Mouse (Mus musculus): ENCODE measurements around the gene Kalrn.

Gene Kalrn

DNA sequence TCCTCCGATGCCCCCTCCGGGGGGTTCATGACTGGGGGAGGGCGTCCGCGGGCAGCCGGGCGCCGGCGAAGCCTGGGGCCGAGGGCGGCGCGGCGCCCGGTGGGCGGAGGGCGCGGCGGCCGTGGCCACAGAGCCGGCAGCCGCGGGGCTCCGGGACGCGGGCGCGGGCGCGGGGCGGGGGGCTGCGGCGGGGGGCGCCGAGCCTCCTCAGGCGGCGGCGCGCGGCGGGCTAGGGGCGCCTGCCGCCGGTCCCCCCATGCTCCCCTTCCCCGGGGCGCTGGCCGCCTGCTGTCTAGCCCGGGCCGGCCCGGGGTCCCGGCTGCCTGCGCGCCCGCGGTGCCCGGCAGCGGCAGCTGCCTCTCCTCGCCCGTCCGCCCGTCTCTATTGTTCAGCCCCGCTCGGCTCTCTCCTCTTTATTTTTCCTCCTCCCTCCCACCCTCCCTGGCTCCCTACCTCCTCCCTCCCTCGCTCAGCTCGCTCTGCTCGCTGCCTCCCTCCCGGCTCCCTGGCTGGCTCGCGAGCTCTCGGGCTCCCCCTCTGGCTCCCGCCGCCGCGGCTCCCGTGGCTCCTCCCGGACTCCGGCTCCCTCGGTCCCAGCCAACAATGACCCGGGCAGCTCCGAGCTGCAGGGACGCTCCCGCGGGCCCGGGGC is at the start of gene Kalrn:
Kalrn (minus strand) TSS at position 382 of the 652 bp plus-strand sequence.
- DNase-seq (ENCODE audit: low spot score in 2 of 2): peak in 1 of 2 experiments; percentile 52

DNA sequence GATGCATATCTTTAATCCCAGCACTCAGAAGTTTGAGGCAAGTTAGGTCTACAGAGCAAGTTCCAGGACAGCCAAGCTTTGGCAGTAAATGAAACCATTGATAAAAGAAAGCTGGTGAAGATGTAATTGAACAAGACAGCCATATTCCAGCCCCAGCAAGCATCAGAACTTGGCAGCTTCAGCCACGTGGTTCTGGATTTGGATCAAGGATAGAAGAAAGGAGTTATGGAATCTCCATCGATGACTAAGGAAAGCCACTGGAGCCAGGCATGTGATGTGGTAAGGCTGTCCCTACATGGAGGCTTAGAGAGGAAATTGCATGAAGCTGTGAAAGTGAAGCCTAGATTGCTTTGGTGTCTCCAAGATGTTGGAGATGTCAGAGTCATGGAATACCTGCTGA is 40.7 kb upstream of the Kalrn start:
- no peak for DNase-seq (ENCODE audit: low spot score in 2 of 2)

DNA sequence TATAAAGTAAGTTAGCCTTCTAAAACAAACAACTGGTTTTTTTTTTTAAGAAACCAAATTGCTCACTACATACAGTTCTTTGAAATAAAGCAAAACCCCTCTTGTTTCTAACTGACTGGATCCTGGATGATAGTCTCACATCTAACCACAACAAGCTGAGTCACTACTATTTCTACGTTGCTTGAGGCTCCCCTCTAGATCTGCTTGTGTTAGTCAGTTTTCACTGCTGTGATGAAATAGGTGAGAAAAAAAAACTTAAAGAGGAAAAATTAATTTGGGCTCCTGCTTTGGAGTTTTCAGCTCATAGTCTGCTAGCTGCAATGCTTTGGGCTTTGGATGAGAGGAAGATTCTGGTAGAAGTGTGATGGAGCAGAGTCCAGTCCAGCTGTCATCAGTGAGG is 36.8 kb upstream of the Kalrn start:
- DNase-seq (ENCODE audit: low spot score in 2 of 2): no peak

DNA sequence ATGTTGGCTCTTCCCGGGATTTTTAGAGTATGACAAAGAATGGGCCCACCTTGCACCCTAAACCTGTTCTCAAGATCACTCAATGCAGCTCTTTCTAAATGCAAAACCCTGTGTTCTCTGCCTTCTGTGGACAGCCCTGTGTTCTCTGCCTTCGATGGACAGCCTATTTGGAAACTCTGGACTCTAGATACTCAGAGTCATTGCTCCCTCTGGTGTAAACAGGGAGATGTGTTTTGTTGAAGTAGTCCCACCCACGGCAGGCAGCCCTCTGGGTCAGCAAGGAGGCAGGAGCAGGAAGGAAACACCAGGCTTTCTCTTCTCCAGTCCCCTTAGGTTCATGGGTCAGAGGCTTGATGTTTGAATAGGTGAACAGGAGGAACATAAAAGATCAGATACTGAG is 32.3 kb upstream of the Kalrn start:
- no peak for DNase-seq (ENCODE audit: low spot score in 2 of 2)

DNA sequence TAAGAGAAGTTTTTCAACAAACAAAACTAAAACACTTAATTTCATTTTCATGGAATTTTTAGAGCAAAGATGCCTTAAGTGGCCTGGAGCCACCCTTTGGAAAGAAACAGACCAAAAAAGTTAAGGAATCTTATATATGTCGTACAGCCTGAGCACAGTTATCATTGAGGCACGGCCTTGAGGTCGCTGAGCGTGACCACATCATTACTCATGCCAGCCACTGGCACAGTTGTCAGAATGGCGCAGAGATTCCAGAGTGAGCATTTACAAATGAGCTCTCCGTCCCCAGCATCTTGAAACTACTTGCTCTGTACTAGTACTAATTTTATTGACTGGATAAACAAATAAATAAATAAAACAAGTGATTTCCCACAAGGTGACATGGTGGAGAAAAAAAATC is 30.5 kb upstream of the Kalrn start:
- DNase-seq (ENCODE audit: low spot score in 2 of 2): no peak

DNA sequence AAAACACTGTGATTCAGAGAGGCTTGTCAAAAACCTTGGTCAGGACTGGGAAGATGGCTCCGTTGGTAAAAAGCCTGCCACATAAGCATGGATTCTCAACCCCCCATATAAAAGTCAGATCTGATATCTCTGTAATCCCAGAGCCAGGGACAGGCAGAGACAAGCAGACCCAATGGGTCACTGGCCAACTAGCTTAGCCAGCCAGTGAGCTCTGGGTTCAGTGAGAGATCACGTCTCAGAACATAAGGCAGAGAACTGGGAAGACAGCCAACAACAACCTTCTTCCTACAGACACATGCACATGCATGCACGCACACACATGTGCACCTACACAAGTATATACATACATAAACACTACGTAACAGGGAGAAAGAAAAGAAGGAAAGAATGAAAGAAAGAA is 29.7 kb upstream of the Kalrn start:
- no peak for DNase-seq (ENCODE audit: low spot score in 2 of 2)

DNA sequence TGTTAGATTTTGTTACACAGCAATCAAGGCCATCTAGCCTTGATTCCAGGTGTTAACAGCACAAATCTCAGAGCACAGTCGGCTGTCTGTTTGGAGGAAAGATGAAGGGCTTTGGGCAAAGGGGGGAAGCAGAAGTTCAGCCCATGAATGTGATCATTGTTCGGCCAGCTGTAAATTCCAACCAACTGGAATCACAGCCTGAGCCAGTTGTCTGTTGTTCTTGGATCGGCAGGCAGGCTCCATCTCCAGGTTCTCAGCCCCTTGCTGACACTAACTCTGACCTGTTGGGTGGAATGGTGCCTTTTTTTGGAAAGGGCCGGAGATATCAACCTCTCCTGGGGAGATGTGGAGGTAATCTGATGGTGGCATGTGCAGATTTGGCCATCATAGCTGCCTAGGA is 28.6 kb upstream of the Kalrn start:
- DNase-seq (ENCODE audit: low spot score in 2 of 2): no peak

DNA sequence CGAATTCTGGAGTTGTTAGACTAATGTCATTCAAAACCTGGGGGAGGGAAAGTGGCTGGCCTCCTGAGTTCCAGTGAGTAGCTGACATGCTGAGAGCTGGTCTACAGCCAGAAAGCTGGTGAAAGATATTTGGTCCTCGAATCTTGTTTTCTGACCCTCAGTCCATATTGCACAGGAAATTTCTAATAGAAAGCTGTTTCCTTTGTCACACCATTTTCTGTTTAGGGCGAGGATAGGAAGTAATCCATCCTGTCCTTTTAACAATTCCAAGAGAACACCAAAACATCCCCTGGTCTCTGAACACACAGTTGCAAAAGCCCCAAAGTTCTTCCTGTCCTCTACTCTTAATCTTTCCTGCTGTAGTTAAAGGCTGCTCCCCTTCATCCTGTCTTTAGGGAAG is 22.0 kb upstream of the Kalrn start:
- DNase-seq (ENCODE audit: low spot score in 2 of 2): no peak

DNA sequence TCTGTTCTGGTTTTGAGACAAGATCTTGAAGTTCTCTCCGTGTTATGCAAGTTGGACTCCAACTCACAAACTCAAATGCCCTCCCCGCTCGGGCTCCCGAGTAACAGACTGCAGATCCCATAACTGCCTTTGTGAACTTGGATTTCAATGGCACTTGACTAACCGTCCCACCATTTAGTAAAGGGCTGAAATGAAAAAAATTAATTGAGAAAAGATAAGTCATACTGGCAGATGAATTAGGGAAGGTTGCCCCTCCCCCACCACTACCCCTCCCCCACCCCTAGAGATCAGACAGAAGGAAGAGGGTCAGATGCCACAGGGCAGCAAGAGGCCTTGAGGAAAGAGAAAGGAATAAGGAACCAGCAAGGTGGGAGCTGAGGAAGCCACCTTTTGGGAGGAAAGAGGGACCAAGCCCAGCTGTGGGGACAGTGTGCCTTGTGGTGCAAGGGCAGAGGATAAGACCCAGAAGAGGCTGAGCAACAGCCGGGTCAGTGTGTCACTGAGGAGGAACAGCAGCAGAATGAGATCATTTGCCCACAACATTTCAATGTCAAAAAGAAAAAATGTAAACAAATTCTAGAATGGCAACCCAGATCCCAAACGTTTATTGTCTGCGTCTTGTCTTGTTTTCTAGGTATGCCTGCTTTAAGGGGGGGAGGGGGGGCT is 21.4 kb upstream of the Kalrn start:
- no peak for DNase-seq (ENCODE audit: low spot score in 2 of 2)

DNA sequence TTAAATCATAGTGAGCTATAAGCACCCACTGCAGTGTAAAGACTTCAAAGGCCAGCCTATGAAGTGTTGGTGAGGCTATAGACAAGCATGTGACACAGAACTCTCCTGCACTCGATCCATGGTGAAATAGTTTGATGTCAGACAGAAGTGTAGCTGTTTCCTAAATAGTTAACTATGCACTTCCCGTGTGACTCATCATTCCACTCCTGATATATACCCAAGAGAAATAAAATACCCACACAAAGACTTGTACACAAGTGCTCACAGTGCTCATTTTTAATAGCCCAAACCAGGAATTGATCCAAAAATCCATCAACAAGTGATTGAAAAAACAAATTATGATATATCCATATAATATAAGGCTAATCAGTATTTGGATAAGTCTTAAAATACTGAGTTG is 19.4 kb upstream of the Kalrn start:
- DNase-seq (ENCODE audit: low spot score in 2 of 2): no peak

DNA sequence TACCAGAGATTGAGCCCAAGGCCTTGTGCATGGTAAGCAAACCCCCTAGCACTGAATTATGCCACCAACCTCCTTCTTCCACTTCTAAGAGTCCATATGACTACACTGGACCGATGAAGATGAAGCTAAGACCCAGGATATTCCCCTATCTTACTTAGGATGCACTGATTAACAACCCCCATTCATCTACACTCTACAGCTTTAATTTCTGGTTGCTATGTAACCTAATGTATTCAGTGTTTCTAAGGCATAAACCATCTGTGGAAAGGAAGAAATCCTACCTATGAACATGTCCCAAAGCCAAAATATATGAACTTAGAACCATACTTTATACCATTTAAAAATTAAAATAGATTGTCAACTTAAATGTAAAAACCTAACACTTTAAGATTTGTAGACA is 18.6 kb upstream of the Kalrn start:
- no peak for DNase-seq (ENCODE audit: low spot score in 2 of 2)

DNA sequence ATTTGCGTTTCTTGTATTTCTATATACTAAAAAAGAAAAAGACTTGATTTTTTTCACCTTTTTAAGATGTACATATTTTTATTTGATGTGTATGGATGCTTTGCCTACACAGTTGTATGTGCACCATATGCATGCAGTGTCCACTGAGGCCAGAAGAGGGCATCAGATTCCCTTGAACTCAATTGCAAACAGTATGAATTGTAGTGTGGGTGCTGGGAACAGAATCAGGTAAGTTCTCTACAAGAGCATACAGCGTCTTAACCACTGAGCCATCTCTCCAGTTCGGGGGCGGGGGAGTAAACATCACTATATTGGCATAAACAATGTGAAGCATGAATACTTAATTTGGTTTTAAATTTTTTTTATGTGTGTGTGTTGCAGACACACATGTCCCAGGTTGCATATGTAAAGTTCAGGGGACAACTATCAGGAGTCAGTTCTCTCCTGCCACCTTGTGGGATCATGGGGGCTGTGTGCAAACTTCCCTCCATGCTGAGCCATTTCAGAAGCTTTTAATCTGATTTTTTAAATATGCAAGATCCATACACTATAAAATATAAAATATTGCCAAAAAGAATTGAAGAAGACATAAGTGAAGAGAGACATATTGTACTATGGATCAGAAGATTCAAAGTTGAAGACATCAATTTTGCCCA is 6.5 kb upstream of the Kalrn start:
- no peak for DNase-seq (ENCODE audit: low spot score in 2 of 2)

DNA sequence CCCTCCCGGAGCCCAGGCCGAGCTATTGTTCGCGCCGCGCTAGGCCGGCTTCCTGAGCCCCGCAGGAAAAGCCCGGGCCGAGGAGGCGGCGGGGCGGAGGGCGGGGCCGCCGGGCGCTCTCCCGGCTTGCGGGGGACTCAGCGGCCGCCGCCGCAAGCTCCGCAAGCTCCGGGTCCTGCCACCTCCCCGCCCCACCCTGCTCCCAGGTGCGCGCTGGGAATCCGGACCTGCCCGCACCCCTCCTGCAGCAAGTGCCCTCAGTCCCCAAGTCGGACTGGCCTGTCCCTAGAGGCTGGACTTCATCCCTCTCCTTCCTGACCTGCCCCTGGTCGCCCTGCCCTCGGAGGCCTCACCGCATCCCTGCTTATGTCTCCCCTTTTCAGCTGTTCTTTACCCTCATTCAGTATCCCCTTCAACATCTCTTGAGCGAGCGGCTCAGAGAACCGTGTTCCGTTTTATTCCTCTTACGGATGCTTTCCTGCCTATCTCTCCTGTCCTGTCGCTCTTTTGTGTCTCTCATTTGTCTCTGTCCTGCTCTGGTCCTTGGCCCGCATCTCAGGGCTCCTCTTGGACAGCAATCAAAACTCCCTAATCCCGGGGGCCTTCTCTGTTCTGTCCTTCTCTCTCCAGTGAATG is 642 bp upstream of the Kalrn start:
- peak in 1 of 2 experiments; percentile 5 for DNase-seq (ENCODE audit: low spot score in 2 of 2)

DNA sequence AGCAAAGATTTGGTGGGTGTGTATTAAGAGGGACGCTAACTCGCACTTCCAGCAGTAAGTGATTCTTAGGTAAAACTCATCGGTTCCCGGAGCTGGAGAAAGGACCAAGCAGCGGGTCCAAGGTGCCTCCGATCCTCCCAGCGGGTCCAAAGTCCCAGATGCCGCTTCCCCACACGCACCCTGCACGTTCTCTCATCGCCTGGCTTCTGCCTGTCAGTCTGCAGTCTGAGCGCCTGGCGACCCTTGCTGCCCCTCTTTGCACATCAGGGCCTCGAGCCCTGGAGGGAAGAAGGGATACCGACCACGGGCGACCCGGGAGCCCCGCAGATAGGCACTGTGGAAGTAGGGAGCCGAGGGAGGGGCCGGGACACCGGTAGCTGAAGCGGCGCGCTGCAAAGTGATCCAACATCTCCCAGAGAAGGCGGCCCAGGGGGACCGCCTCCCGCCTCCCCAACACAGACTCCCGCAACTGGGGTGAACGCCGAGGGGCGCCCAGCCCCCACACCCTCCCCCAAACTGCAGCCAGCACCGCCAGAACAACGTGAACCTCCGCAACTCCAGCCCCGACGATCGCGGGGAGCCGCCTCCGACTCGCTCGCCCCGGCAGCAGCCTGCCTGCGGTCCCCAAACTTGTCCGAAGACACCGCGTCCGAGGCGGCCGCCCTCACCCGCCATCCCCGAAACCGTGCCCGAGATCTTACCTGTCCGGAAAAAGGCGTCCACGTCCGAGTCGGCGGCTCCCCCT is 754 bp downstream of the Kalrn start:
- DNase-seq (ENCODE audit: low spot score in 2 of 2): peak in 1 of 2 experiments; percentile 6

DNA sequence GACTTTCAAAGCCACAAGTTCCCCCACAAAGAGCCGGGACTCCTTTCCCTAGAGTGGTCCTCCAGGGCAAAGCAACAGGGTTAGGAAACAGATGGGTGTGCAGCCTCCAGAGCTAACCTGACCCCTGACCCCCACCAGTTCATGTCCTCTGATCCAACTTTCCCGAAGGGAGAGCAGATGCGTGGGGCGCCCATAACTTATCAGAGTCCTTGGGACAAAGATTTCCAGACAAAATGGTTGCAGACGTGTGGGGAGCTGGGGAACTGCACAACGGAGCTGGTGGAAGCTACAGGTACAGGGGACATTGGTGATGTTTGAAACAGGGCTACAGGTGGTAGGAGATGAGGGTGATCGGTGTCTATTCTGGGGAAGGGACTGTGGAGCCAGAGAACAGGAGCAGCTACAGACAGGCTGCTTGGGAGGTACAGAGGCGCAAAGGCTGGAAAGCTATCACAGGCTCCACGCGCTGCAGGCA is 1.4 kb downstream of the Kalrn start:
- no peak for DNase-seq (ENCODE audit: low spot score in 2 of 2)

DNA sequence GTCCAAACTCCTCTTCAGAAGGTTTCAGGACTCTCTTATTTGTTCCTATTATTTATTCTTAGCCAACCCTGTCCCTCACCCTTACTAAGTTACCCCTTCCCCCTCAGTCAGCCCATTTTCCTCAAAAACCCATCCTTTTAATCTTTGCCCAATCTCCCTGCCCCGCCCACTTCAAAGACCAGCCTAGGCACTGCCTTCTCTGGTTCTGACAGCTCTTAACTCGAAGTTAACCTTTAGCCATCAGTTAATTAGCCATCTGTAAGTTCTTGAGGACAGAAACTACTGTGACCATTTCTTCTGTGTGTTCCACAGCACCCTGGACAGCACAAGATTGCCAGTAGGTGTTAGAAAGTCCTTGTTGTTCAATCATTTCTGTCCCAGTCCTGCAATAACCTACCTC is 3.4 kb downstream of the Kalrn start:
- DNase-seq (ENCODE audit: low spot score in 2 of 2): no peak

DNA sequence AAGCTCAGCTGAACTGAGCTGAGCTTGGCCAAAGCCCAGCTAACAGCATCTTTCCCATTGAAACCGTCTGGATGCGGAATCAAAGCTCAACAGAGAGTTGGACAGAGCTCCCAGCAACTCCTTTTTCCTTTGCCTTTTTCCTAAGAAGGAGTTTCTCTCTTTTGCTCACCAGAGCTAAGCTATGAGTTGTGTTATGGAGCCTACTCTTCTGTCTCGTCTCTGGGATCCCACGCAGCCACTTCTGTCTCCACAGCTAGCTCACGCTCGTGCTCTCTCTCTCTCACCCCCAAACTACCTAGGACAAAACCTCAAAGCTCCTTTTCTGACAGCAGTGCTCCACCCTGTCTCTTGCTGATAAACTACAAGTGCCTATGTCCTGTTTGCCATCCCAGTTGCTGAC is 4.5 kb downstream of the Kalrn start:
- no peak for DNase-seq (ENCODE audit: low spot score in 2 of 2)

DNA sequence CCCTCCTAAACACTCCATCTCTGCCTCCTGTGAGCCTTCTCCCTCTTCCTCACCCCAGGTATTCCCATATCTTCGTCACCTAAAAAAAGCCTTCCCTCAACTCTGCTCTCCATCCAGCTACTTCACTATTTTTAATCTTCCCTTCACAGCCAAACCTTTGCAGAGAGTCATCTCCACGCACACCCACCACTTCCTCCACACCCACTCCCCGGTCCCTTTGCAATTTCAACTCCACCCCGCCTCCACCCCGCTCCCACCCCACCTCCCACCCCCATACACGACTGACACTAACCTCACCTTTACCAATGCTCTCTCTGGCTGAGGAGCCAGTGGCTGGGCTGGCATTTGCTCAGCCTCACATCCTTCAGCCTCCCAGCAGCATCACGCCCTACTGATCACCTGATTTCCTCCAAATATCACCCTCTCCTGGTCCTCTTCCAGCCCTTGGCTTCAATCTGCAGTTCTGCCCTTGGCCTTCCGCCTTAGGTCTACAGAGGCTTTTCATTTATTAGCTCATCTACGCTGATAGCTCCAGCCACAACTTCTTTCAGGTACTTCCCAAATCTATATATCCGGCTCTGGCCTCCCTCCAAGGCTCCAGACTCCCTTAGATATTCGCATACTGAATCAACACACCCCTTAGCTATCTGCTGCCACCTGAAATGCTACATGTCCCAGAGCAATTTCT is 9.6 kb downstream of the Kalrn start:
- no peak for DNase-seq (ENCODE audit: low spot score in 2 of 2)

DNA sequence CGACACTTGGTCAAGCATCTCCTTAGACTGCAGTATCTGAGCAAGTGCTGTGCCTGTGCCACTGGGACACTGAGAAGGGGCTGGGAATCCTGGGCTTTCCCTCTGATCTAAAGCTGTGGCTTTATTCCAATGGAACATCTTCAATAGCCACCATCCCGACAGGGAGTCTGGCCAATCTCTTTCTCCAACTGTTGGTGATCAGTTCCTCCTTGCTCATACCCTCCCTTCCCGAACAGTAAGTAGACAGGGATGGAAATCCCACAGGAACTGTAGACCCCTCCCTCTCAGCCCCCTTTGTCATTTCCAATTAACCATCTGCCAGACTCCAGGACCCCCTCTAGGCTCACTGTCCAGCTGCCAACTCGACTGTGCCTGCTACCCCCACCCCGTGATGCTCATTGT is 11.6 kb downstream of the Kalrn start:
- no peak for DNase-seq (ENCODE audit: low spot score in 2 of 2)

DNA sequence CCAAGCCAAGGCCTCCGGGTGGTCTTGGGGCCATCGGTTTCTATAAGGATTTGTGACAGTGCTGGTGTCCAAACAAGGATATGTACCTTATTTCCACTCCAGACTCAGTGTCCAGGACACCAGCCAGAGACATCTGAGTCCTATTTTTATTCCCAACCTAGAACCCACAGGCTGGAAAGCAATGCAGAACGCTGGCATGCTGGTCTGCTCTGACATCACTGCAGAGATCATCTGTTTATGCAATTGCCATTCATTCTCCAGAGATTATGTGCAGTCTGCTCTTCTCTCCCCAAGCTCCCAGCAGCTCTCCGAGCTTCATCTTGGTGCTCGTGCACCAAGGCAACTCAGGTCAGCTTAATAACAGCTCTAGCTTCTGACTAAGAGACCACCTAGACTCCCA is 12.5 kb downstream of the Kalrn start:
- no peak for DNase-seq (ENCODE audit: low spot score in 2 of 2)

DNA sequence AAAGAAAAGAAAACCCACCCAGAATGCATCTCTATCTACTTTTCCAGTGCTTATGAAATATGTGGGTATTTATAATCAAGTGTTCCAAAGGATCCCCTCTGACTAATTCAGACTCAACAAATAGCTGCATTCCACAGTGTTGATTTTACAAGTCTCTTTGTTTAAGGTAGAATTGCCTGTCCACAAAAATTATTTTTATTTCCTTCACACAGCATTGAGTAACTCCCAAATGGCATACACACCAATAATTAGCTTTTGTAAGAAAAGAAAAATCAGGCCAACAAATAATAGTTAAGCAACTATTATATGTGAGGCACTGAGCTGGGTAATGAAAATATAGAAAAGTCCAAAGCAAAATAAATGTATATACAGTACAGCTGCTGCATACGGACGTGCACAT is 12.9 kb downstream of the Kalrn start:
- DNase-seq (ENCODE audit: low spot score in 2 of 2): no peak

Data from thymus, postnatal 10 days (tissue).